Mouse (Mus musculus) monocyte, adult 2 months (primary cell): ENCODE measurements around the gene Fezf2.

Experiments used
- DNase-seq, 2 experiments: peaks; one replicate each; pipeline ENCODE4 v3.0.0; 2022; ENCODE audit warnings: low spot score in 2 of 2, low read depth in 1 of 2

The Fezf2 gene

DNA sequence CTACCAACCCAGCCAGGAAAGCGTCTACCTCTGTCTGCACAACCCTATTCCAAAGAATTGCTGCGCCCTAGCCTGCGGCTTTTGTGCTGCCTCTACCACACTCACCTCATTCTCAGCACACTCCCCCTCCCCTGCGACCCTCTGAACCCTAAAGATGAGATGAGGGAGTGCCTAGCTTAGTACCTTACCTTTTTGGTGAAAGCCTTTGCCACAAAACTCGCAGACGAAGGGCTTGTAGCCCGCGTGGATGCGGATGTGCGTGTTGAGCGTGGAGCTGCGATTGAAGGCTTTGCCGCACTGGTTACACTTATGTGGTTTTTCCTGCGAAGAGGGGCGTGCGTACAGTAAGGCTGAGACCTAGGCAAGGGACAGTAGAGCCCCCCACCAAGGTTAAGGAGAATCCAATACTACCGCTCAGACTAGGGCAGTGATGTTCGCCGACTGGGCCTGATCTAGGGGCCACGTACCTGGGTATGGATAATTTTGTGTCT is 4.5 kb downstream of the Fezf2 start:
- DNase-seq, result no peak

DNA sequence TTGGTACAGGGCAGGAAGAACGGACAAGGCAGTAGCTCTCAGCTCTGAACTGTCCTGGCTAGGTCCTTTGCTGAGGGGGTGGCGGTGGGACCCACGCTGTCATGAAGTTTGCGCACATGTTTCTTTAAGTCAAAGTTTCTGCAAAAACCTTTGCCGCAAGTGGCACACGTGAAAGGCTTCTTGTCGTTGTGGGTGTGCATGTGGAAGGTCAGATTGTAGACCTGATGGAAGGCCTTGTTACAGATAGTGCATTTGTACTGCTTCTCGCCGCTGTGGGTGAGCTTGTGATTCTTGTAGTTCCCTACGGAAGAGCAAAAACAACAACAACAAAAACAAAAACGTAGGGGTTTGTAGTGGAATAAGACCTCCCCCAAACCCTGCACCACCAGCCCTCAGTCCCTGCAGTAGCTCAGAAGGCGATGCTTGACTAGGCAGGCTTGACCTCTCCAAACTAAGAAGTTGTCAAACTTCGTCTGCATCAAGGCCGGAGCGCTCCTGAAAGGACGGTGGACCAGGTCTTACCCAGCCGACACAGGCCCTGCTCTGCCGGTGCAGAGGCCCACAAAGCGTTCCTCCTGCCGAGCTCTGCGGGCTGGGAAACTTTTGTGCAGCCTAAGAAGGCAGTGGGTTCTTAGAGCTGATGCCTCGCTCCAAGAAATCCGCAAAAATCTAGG is 5.4 kb downstream of the Fezf2 start:
- no peak for DNase-seq

DNA sequence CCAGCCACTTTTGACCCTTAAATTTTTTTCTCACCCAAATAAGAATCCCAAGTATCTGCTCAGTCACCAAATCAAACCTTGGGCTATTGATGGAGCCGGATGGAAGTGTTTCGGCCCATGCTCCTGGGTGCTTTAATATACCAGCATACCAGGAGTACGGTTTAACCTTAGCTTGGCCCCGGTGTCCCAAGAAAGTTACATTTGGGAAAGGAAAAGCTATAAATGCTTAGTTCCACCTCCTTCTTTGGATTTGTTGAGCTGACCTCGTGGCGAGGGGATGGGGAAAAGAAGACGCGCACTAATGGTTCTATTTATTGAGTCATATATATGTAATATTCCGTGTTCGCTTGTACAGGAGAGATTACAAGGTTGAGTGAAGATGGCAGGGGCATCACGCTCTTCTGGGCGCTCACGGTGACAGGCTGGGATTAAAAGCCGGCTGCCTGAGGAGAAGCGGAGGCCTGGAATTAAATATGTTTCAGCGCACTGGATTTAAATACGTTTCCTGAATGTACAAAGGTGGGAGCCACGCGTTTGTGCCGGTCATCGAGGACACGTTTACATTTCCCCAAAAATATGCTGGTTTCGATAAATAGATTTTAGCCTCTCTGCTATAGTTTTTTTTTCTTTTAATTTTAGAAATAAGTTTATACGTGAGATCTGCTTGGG is 6.1 kb downstream of the Fezf2 start:
- no peak for DNase-seq

DNA sequence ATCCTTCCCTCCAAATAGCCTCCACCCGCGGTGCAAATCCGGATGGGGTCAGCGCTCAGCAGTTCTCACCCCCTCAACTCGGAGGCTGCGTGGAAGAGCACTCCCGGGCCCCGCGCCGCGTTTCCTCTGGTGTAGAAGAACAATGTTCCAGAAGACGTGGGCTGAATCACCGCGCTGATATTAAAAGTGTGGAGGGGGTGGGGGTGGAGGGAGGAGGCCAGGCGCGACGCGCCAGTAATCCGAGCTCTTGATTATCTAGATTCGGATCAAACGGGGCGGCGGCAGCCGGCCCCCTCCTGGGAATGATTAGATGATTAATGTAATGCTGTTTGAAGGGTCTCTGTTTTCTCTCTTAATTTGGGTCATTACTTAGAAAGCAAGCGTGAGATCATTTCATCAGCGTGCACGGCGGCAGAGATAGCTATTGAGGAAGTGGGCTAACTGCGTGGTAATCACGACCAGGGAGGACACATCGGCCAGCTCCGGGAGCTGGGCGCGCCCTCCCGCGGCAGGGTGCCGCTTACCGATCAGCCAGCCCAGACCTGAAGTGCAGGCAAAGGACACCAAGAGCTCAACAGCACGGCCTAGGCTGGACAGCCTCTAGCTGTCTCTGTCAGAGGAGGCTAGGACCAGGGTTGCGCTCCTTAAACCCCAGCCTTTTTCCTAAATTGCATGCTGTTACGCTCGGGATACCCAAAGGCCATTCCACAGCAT is 6.8 kb downstream of the Fezf2 start:
- DNase-seq, result no peak

DNA sequence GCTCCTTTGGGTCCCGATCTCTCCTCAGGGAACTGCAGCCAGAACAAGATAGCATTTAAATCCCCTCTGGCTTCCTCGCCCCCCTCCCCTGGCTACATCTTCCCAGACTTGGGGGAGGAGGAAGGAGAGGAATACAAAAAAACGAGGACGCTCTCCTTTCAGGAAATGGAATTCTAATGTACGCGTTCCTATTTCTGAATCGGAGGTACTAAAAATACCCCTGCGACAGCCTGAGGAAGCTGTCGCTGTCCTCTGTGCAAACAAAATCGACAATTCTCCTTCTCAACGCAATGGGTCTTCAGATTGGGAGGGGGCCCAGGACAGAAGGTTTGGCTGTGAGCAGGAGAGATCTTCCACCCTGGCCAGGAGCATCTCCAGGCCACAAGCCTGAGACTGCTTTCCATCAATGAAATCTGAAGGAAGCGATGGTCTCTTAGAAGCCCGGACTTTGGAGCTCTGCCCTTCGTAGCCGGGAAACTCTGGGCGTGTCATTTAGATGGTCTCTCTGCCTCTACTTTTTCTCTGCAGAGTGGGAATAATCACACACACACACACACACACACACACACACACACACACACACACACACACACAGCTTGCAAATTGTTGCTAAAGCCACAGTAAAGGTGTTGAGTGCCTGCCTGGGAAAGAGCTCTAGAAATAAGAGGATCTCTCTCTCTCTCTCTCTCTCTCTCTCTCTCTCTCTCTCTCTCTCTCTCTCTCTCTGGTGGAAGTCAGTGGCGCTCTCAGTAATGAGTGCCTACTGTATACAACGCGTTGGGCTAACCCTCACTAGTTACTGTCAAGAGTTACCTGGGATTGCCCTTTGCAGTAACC is 7.5 kb downstream of the Fezf2 start:
- DNase-seq, result no peak

DNA sequence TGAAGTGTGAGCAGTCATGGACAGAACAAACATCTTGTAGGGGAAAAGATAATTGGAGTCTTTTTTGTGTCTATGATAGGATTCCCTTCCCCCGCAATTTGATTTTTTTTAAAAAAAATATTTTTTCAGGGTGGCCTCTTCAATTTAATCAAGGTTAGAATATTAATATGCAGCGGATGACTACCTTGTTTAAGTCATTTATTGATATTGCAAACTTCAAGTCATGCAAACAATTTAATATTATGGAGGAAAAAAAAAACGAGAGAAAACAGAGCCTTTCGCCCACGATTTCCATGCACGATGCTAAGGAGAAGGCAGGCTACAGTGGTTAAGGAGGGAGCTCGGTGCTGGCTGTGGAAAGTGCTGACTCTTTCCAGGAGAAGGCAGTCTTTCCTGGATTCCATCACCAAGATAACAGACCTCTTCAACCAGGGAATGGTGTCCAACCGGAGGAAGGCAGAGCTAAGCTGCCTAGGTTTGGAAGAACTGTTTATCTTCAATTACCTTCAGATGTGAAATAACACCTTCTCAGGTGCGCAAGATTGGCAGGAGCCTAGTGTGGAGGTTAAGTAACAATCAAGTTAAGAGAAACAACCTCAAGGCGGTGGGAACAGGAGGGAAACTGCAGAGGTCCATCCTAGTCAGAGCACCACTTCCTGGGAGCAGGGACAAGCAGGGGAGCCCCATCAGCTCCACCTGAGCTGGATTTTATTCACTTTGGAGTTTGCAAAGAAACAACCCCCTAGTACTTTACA is 9.0 kb downstream of the Fezf2 start:
- DNase-seq, result no peak

DNA sequence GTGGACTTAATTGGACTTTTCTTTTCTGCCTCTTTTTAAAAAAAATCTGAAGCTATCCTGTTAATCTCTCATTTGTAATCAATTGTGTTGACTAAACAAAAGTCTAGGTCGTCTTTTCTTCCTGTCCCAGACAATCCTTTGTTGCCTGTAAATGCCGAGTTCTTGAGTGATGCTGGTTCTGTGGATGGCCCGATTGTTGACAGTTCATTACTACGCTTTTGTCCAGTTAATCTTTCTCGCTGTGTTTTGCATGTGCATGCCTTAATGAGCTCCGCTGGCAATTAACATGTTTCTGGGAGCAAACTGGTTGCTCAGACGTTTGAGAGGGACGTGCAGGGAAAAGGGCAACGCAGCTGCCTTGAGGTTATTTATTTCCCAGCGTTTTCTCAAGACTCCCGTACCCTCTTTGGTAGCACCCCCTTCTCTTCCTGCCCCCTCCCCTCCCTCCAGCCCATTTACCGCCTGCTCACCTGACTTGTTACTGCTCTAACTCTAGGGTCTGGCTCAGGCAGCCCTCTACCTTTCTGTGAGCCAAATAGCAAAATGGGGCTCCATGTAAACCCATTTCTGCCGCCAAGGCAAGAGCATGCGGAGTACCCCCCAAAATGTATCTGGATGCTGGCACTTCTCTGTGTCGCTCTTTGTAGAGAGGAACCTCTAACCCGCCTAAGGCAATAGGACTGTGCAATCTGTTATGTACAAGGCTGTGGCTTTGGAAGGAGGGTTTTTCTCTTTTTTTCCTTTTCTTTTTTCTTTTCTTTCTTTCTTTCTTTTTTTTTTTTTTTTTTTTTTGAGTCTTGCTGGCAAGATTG is 9.8 kb downstream of the Fezf2 start:
- no peak for DNase-seq

DNA sequence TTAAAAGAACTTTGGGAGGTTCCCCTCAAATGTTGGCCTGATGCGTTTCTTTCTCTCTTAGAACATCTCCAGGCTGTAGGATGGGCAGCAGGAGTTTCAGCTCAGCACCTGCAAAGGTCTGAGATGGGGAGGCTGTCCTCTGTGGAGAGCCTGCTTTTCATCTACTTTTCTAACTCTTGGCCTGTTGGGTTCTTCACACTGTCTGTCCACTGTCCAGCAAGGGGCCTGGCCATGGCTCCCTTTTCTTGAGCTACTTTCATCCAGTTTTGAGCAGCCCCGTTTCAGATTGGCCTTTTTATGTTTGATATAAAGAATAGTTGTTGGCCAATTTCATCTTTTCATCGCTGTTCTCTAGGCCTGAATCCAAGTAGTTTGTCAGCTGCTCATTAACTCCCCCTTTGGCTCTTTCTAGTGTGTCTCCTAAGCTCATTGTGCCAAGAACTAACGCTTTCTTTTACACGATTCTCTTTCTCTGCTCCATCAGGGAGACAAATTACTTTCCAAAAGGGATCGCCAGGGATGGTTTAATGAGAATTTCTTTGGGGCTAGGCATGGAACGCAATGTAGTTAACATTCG is 10.5 kb downstream of the Fezf2 start:
- no peak for DNase-seq

DNA sequence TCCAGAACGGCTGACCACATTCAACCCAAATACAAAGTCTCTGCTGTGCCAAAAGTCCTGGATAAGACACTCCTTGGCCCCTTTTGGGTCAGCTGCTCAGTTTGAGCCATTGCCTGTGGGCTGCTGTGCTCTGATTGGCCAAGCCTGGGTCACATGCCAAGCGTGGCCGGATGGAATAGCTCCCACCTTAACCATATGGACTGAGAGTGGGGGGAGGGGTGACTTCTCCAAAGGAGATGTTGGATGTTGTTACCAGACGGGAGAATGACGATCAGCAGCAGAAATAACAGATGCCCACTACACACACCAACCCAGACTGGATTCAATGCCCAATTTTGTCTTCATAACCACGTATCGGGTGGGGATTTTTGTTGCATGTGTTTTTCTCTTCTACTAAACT is 13.1 kb downstream of the Fezf2 start:
- no peak for DNase-seq

DNA sequence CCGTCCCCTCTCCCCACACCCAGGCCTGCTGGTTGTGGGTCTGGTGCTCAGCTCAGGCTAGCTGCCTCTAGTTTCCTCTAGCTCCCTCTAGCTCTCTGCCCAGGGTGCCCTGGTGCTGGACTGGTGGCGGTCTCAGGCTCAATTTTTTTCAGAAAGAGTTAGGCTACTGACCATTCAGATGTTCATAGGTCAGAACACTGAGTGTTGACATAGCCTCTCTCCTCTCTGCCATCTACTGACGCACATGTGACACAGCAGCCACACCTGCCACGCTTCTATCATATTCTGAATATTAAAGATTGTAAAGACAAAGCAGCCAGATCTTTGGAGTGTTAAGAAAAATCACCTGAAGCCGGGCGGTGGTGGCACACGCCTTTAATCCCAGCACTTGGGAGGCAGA is 14.4 kb downstream of the Fezf2 start:
- no peak for DNase-seq

DNA sequence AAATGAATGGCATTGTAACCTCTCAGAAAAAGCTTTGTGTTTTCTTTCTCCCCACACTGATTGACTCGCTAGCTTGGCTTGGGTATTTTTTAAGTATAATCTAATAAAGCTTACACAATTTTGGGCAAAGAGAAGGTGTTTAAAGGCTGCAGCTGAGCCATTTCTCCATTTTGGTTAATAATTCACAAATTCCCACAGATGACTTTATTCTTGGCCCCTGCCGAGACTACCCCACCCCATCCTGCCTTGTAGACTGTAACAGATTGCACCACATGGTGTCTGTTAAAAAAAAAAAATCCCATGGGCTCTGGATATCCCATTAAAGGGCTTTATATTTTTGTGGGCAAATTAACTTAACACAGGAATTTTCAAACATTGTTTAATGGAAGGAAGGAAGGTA is 44.9 kb downstream of the Fezf2 start:
- DNase-seq, result no peak

DNA sequence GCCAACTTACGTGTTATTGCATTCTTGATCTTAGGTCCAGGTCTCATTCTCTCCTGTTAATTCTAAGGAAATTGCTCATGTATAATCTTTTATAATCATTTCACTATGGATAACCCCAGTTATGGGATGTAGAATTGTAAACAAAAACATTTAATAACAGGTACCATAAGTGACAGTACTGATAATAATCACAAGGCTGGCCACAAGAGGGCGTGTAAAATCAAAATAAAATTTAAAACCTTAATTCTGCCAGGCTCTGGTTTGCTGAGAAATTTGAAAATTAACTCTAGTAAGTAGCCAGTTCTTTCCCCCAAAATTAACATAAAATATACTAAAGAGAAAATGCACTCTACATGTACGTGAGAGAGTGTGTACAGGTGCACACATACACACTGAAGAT is 47.3 kb downstream of the Fezf2 start:
- DNase-seq, result no peak

DNA sequence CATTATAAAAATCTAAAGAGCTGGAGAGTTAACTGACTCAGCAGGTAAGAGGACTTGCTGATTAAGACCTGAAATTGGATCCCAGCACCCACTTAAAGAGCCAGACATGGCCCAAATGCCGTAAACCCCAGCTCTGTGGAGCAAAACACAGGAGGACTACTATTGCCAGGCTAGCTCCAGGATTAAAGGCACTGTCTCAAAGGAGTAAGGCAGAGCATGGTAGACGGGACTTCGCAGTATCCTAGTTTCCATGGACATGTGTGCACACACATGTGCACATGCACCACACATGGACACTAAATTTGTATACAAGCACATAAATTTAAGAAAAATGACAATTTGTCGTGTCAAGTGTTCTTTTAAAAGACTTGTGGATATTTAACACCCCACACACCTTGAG is 47.7 kb downstream of the Fezf2 start:
- no peak for DNase-seq

DNA sequence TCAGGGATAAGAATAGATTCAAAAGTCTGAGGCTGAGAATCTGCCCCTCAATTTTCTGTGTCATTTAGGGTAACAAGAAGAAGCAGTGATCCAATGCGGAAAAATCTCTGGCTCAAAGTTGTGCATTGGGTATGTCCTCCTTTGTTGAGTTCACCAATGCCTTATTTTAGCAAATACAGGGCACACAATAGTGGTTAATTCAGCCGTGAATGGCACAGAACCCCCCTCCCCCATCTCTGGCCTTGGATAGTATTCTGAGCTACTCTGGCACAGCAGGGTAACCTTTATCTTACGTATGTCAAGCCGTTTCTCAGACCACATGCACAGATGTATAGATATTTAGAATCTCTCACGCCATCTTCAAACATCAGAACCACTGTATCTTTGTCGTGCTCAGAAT is 48.3 kb downstream of the Fezf2 start:
- no peak for DNase-seq

DNA sequence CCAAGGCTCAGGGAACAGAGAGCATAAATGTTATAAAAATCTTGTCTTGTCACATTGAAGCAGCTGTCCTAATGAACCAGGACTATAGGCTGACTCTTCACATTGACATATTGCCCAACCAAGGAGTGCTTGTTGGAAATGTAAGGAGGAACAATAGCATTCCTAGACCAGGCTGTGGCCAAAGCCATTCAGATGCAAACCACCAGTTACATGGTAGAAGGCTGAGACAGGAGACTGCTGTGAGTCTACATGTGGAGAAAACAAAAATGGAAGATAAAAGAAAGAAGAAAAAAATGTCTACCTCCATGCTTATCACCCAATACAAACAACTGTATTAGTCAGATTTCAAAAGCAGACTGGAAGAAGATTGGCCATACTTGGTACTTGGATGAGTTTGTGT is 48.8 kb downstream of the Fezf2 start:
- no peak for DNase-seq

DNA sequence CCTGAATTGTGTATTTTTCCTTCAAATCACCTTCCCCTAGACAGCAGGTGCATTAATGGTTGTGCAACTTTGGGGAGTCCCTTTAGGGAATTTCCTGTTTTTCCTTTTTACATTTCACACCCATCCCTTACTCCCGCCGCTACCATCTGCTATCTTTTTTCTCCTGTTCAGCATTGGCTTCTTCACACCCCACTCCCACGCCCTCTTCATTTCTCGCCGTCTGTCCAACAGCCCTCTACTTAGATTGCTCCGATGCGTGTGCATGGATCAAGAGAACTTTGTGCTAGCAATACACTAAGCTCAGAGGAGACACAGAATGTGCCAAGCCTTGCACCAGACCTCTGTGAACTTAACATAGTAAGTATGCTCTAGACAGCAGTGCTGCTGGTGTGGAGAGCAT is 51.6 kb downstream of the Fezf2 start:
- no peak for DNase-seq
